Mouse (Mus musculus) embryonic facial prominence, embryonic 13.5 days (tissue): ENCODE results near the gene Tmem234. TPM values are rescaled to one million over a fixed set of nuclear protein-coding genes. Genes with fewer than 3 reads are reported as not detected.

Source experiments
- ATAC-seq: fragments of 200-750 bp; cut with Nextera tagmentation; 2 replicates; pipeline ENCODE4 v1.8.0; 2017; ENCODE audit warnings: low read depth; ENCODE audit not compliant: insufficient number of reproducible peaks, insufficient read depth, low FRiP score, low TSS enrichment
- H3K27ac ChIP-seq: fragments of 300-500 bp; sonication (generic); 2 replicates; pipeline ENCODE4 v1.5.1; 2015; ENCODE audit warnings: moderate library complexity, mild to moderate bottlenecking, inconsistent platforms
- H3K27me3 ChIP-seq: fragments of 300-500 bp; sonication (generic); 2 replicates; pipeline ENCODE4 v1.6.1; 2015; ENCODE audit warnings: mild to moderate bottlenecking, inconsistent platforms
- H3K36me3 ChIP-seq: fragments of 300-500 bp; sonication (generic); 2 replicates; pipeline ENCODE4 v1.6.1; 2015; ENCODE audit warnings: mild to moderate bottlenecking, inconsistent platforms
- H3K4me1 ChIP-seq: fragments of 300-500 bp; sonication (generic); 2 replicates; pipeline ENCODE4 v1.6.1; 2015; ENCODE audit warnings: inconsistent platforms
- H3K4me2 ChIP-seq: fragments of 300-500 bp; sonication (generic); 2 replicates; pipeline ENCODE4 v1.6.1; 2015; ENCODE audit warnings: moderate library complexity, mild to moderate bottlenecking, inconsistent platforms
- H3K4me3 ChIP-seq: fragments of 300-500 bp; sonication (generic); 2 replicates; pipeline ENCODE4 v1.5.1; 2015; ENCODE audit warnings: mild to moderate bottlenecking, inconsistent platforms
- H3K9ac ChIP-seq: fragments of 300-500 bp; sonication (generic); 2 replicates; pipeline ENCODE4 v1.6.1; 2015; ENCODE audit warnings: mild to moderate bottlenecking, inconsistent platforms
- H3K9me3 ChIP-seq: fragments of 300-500 bp; sonication (generic); 2 replicates; pipeline ENCODE4 v1.6.1; 2016; ENCODE audit warnings: inconsistent platforms
- WGBS: fragments of 180-500 bp; shearing (Covaris S2); methylation state at CpG from one replicate; pipeline ENCODE4 v1.1.7; 2015; ENCODE audit warnings: mixed read lengths; 5-methylcytosine and 5-hydroxymethylcytosine counted together
- polyA plus RNA-seq: library from polyadenylated mRNA; unstranded; fragments of >200 nt; fragmentation: Nextera tagmentation; extraction: Ambion mirVana; gene quantifications from 2 replicates; pipeline ENCODE4 v1.2.1, GENCODE M21; 2015

Gene Tmem234
- polyA plus RNA-seq, 1 experiment from 2014 or later: 215 TPM

- WGBS: under 1% methylated on average over 18 of the region's 18 CpGs
- peak overlapping the region; percentile 85 for H3K4me2 ChIP-seq
- H3K9ac ChIP-seq: peak overlapping the region; percentile 85
- H3K4me3 ChIP-seq: peak overlapping the region; percentile 69
- H3K36me3 ChIP-seq: peaks cover 52% of the 10 kb centered on the region
- peak overlapping the region; percentile 93 for H3K27ac ChIP-seq
- no peaks in the 10 kb centered on the region for H3K27me3 ChIP-seq
- peak; percentile 87 for ATAC-seq
- no peaks in the 10 kb centered on the region for H3K9me3 ChIP-seq
- H3K4me1 ChIP-seq: peaks cover 34% of the 10 kb centered on the region
Observed at GRCm38 (mm10) chr4:129624281-129625028, 24.0 kb downstream of the Tmem234 start.

GRCm38 (mm10) chr4:129625029-129625370 lies 24.5 kb downstream of the Tmem234 start:
- H3K36me3 ChIP-seq: peaks cover 57% of the 10 kb centered on the region
- peak overlapping the region; percentile 93 for H3K27ac ChIP-seq
- no peak for ATAC-seq
- under 1% methylated on average over 6 of the region's 6 CpGs for WGBS
- H3K9ac ChIP-seq: peak overlapping the region; percentile 85
- H3K27me3 ChIP-seq: no peaks in the 10 kb centered on the region
- H3K9me3 ChIP-seq: no peaks in the 10 kb centered on the region
- H3K4me2 ChIP-seq: peak overlapping the region; percentile 85
- H3K4me1 ChIP-seq: peaks cover 34% of the 10 kb centered on the region
- peak overlapping the region; percentile 69 for H3K4me3 ChIP-seq

GRCm38 (mm10) chr4:129625496-129625895 lies 25.0 kb downstream of the Tmem234 start:
- no peaks in the 10 kb centered on the region for H3K27me3 ChIP-seq
- peak overlapping the region; percentile 93 for H3K27ac ChIP-seq
- ATAC-seq: no peak
- peaks cover 34% of the 10 kb centered on the region for H3K4me1 ChIP-seq
- H3K4me2 ChIP-seq: peak overlapping the region; percentile 85
- H3K36me3 ChIP-seq: peaks cover 58% of the 10 kb centered on the region
- 37% methylated on average over 4 of the region's 4 CpGs for WGBS
- peak overlapping the region; percentile 69; the same call in 1 of the 2 replicates for H3K4me3 ChIP-seq
- H3K9ac ChIP-seq: no peak overlapping the region
- no peaks in the 10 kb centered on the region for H3K9me3 ChIP-seq

DNA sequence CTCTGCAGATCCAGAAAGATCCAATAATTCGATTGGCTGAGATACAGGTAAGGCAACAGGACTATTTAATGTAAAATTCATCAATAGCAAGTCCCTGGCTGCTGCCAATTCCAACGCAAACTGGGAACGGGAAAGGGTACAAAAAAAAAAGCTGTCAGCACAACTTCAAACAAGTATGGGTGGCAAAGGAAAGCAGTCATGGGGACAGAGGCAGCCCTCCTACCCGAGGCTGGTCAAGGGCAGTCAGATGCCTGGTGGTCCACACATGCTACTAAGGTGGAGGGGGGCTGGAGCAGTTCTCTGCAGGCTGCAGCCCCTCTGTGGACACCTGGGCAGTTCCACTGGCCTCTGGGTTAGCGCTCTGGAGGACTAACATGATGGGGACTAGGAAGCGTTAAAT lies 25.6 kb downstream of the Tmem234 start:
- Histone ChIP-seq H3K9me3 (no peaks in the 10 kb centered on the region), H3K27me3 (no peaks in the 10 kb centered on the region), H3K4me1 (peaks cover 34% of the 10 kb centered on the region), H3K27ac (no peak overlapping the region), H3K4me2 (no peak overlapping the region), H3K9ac (no peak overlapping the region), H3K36me3 (peaks cover 61% of the 10 kb centered on the region), H3K4me3 (no peak overlapping the region)
- ATAC-seq: no peak
- WGBS: 73% methylated on average over 6 of the region's 6 CpGs

DNA sequence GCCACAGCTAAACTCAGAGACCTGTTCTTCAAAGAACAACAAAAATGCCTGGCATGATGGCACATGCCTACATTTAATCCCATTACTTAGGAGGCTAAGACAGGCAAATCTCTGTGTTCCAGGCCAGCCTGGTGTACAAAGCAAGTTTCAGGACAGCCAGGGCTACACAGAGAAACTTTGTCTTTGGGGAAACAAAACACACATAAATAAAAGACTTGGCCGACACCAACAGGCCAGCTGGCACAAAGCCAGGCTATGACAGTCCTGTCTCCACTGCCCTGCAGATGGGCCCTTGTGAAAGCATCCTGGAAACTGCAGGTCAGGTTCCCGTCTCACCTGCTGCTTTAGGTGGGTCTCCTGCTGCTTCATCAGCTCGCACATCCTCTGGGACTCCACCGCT lies 30.5 kb downstream of the Tmem234 start:
- peaks cover 2% of the 10 kb centered on the region for H3K4me1 ChIP-seq
- no peak overlapping the region for H3K9ac ChIP-seq
- H3K9me3 ChIP-seq: no peaks in the 10 kb centered on the region
- no peaks in the 10 kb centered on the region for H3K27me3 ChIP-seq
- ATAC-seq: no peak
- peaks cover 98% of the 10 kb centered on the region for H3K36me3 ChIP-seq
- WGBS: 87% methylated on average over 4 of the region's 4 CpGs
- no peak overlapping the region for H3K4me2 ChIP-seq
- no peak overlapping the region for H3K27ac ChIP-seq
- no peak overlapping the region for H3K4me3 ChIP-seq

- H3K36me3 ChIP-seq: peaks cover 98% of the 10 kb centered on the region
- H3K4me3 ChIP-seq: no peak overlapping the region
- 88% methylated on average over 12 of the region's 12 CpGs for WGBS
- peaks cover under 1% of the 10 kb centered on the region; the same call in 1 of the 2 replicates for H3K4me1 ChIP-seq
- no peaks in the 10 kb centered on the region for H3K9me3 ChIP-seq
- no peak overlapping the region for H3K27ac ChIP-seq
- no peaks in the 10 kb centered on the region for H3K27me3 ChIP-seq
- H3K4me2 ChIP-seq: no peak overlapping the region
- H3K9ac ChIP-seq: no peak overlapping the region
- no peak for ATAC-seq
Observed at GRCm38 (mm10) chr4:129631867-129632266, 31.4 kb downstream of the Tmem234 start.

GRCm38 (mm10) chr4:129633852-129634251 lies 33.4 kb downstream of the Tmem234 start:
- no peaks in the 10 kb centered on the region for H3K27me3 ChIP-seq
- H3K9ac ChIP-seq: no peak overlapping the region
- H3K4me1 ChIP-seq: peaks cover 14% of the 10 kb centered on the region
- no peaks in the 10 kb centered on the region for H3K9me3 ChIP-seq
- no peak for ATAC-seq
- WGBS: 94% methylated on average over 6 of the region's 6 CpGs
- no peak overlapping the region for H3K4me3 ChIP-seq
- no peak overlapping the region for H3K27ac ChIP-seq
- no peak overlapping the region for H3K4me2 ChIP-seq
- H3K36me3 ChIP-seq: peaks cover 96% of the 10 kb centered on the region

DNA sequence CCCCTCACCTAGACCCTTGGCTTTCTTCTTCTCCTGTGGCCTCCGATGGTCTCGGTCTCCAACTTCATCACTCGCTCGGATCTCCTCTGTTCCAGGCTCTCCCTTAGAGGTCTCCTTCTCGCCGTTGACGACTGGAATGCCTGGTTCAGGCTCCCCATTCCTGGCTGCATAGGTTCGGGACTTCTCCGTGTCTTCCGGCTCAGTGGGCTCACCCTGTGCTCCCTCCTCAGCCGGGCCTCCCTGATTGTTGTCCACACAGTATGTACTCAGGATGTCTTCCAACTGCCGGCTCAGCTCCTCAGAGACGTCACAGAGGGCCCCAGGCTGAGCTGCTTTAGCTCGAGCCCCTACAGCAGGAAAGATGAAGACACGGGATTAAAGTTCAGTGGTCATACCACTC lies 38.8 kb downstream of the Tmem234 start:
- peak overlapping the region; percentile 55 for H3K4me3 ChIP-seq
- WGBS: 90% methylated on average over 15 of the region's 15 CpGs

GRCm38 (mm10) chr4:129640101-129640637 lies 39.7 kb downstream of the Tmem234 start:
- 3% methylated on average over 17 of the region's 17 CpGs for WGBS
- Histone ChIP-seq H3K36me3 (peaks cover 57% of the 10 kb centered on the region), H3K4me2 (peak overlapping the region; percentile 80), H3K27me3 (no peaks in the 10 kb centered on the region), H3K27ac (peak overlapping the region; percentile 95), H3K4me3 (peak overlapping the region; percentile 55), H3K9ac (peak overlapping the region; percentile 81), H3K9me3 (no peaks in the 10 kb centered on the region), H3K4me1 (peaks cover 35% of the 10 kb centered on the region)
- no peak for ATAC-seq

More for the DNA sequence above, 38.8 kb downstream of the Tmem234 start:
- Histone ChIP-seq H3K27ac (no peak overlapping the region), H3K4me1 (peaks cover 35% of the 10 kb centered on the region), H3K36me3 (peaks cover 57% of the 10 kb centered on the region), H3K4me2 (peak overlapping the region; percentile 80), H3K27me3 (no peaks in the 10 kb centered on the region), H3K9ac (peak overlapping the region; percentile 81), H3K9me3 (no peaks in the 10 kb centered on the region)
- ATAC-seq: no peak

DNA sequence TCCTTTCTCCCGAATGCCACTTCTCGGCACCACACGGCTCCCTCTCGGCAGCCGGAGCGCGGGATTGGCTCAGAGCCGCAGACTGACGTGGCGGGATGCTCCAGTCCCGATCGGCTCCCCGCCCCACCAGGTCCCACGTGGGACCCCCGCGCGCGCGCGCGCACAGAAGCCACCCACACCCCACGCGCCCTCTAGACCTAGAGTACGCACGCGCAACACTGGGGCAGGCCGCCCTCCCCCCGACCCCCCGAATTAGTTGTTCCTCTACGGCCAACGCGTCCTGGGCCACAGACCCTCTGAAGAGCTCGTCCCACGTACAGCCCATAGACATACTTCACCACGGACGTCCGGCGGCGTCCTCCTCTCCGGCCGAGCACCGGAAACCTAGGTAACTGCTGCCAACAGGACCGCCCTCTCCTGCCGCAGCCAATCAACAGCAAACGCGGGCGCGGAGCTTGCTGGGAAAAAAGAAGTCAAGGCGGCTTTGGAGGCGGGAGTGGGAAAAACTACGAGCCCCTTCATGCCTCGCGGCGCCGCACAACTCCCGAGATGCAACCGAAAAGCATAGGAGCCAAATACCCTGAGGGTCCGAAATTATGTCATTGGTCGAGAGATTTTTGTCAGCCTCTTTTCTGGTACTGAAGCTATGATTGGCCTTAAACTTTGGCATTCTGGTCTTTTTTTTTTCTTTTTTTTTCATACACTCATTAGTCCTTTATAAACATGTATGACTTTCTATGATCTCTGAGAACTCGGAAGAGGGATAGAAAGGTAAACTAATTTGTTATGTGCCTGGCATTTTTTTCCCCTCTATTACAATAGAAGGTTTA lies 40.4 kb downstream of the Tmem234 start, which contains the start of gene Txlna:
Txlna (minus strand) TSS at position 428 of the 830 bp plus-strand sequence.
- peaks cover 57% of the 10 kb centered on the region for H3K36me3 ChIP-seq
- under 1% methylated on average over 60 of the region's 60 CpGs for WGBS
- H3K9me3 ChIP-seq: no peaks in the 10 kb centered on the region

GRCm38 (mm10) chr4:129641756-129642155 lies 41.3 kb downstream of the Tmem234 start:
- Histone ChIP-seq H3K9ac (no peak overlapping the region; the same call in 1 of the 2 replicates), H3K4me2 (peak overlapping the region; percentile 80), H3K9me3 (no peaks in the 10 kb centered on the region), H3K27me3 (no peaks in the 10 kb centered on the region), H3K4me3 (peak overlapping the region; percentile 55; the same call in 1 of the 2 replicates), H3K4me1 (peaks cover 35% of the 10 kb centered on the region), H3K36me3 (peaks cover 57% of the 10 kb centered on the region), H3K27ac (peak overlapping the region; percentile 55)
- ATAC-seq: no peak
- 30% methylated on average over 5 of the region's 5 CpGs for WGBS

More for the DNA sequence above, 40.4 kb downstream of the Tmem234 start, which contains the start of gene Txlna:
- H3K27me3 ChIP-seq: no peaks in the 10 kb centered on the region
- peaks cover 35% of the 10 kb centered on the region for H3K4me1 ChIP-seq
- peak within 1 kb of the TSS; percentile 55 for H3K4me3 ChIP-seq
- H3K4me2 ChIP-seq: peak within 1 kb of the TSS; percentile 80
- ATAC-seq: peak; percentile 93
- peak within 1 kb of the TSS; percentile 81 for H3K9ac ChIP-seq
- H3K27ac ChIP-seq: peak within 1 kb of the TSS; percentile 95
